Mouse (Mus musculus) left cerebral cortex, postnatal 10 days (tissue): ENCODE data around the gene Krt84. TPM values are rescaled to one million over a fixed set of nuclear protein-coding genes. Genes with fewer than 3 reads are reported as not detected.

Experiments
- DNase-seq, 2 experiments: peaks; one replicate each; pipeline ENCODE4 v3.0.0; 2021 to 2022; ENCODE audit warnings: low spot score in 2 of 2, mixed read lengths in 1 of 2; ENCODE audit errors: extremely low spot score in 1 of 2
- intact Hi-C: fragments of 180-260 bp; cut with DNase I; formaldehyde crosslinking; loops from one replicate; pipeline ENCODE4 v1.15.1; 2025
- microRNA-seq: library from miRNA; unstranded; fragments of <30 nt; microRNA quantifications from one replicate; pipeline ENCODE4 v1.2.0, GENCODE M21; 2022
- total RNA-seq, 2 experiments: library from RNA; stranded (reverse); gene quantifications; 2 replicates each; pipeline ENCODE4 v1.2.3; 2021

Gene Krt84
- total RNA-seq, 2 experiments from 2014 or later = not detected

GRCm38 (mm10) chr15:101506896-101507758 lies 25.5 kb downstream of the Krt84 start:
- no peak for DNase-seq
- intact Hi-C loops = no loop called here

- no peak for DNase-seq
- intact Hi-C loops = no loop called here
These were observed 35.4 kb downstream of the Krt84 start for GRCm38 (mm10) chr15:101497181-101497580.

GRCm38 (mm10) chr15:101495266-101495665 lies 37.4 kb downstream of the Krt84 start:
- intact Hi-C loops = no loop called here
- no peak for DNase-seq

- intact Hi-C loops = no loop called here
- DNase-seq = no peak
These were observed 38.4 kb downstream of the Krt84 start for GRCm38 (mm10) chr15:101494203-101494602.

GRCm38 (mm10) chr15:101493713-101494112 lies 38.9 kb downstream of the Krt84 start:
- no peak for DNase-seq
- intact Hi-C loops = no loop called here

- DNase-seq = no peak
- intact Hi-C loops = no loop called here
These were observed 39.9 kb downstream of the Krt84 start for GRCm38 (mm10) chr15:101492718-101493117.

- intact Hi-C loops = no loop called here
- DNase-seq = no peak
These were observed 41.2 kb downstream of the Krt84 start, which contains the start of gene Krt83 for GRCm38 (mm10) chr15:101491431-101491830. Gene Krt83, minus strand, starts transcription at chr15:101491512.

- DNase-seq = no peak
- intact Hi-C loops = no loop called here
These were observed 46.5 kb downstream of the Krt84 start for GRCm38 (mm10) chr15:101485911-101486635.

GRCm38 (mm10) chr15:101484939-101485338 lies 47.7 kb downstream of the Krt84 start:
- intact Hi-C loops = no loop called here
- no peak for DNase-seq

- DNase-seq = no peak
- intact Hi-C loops = no loop called here
These were observed 49.0 kb downstream of the Krt84 start for GRCm38 (mm10) chr15:101483646-101484045.

- intact Hi-C loops = no loop called here
- DNase-seq = no peak
These were observed 50.6 kb downstream of the Krt84 start for GRCm38 (mm10) chr15:101482056-101482455.

GRCm38 (mm10) chr15:101479666-101480060 lies 53.0 kb downstream of the Krt84 start:
- DNase-seq = no peak
- intact Hi-C loops = no loop called here

- DNase-seq = peak; percentile 7 to 74
- intact Hi-C loops = no loop called here
These were observed 53.5 kb downstream of the Krt84 start for GRCm38 (mm10) chr15:101479007-101479665.

Small RNAs within 50 kb of the gene (microRNA-seq; reads per million reads assigned to microRNA genes)
- gene Gm44393 = not detected
- gene Gm44460 = not detected

Other genes with a start within 250 kb of the Krt84 start
- 10 to 100 TPM; 38.8 to 41.9 TPM for gene Atg101, start 248.5 kb downstream of the Krt84 start, total RNA-seq
- gene 6030408B16Rik, start 239.6 kb downstream of the Krt84 start, total RNA-seq = under 1 TPM in 1 of 2 experiments, not detected in 1; 0.30 TPM
- gene Krt80, start 162.7 kb downstream of the Krt84 start, total RNA-seq = under 1 TPM; 0.54 to 0.81 TPM
- not detected for gene Krt7, start 121.8 kb downstream of the Krt84 start, total RNA-seq
- under 1 TPM; 0.30 to 0.34 TPM for gene Krt87, start 94.0 kb downstream of the Krt84 start, total RNA-seq
- gene Krt88, start 85.1 kb downstream of the Krt84 start, total RNA-seq = not detected
- not detected for gene Krt81, start 69.1 kb downstream of the Krt84 start, total RNA-seq
- not detected for gene Krt86, start 59.3 kb downstream of the Krt84 start, total RNA-seq
- not detected for gene Krt83, start 41.3 kb downstream of the Krt84 start, total RNA-seq
- not detected for gene Gm49425, start 15.6 kb downstream of the Krt84 start, total RNA-seq
- not detected for gene Krt82, start 17.8 kb upstream of the Krt84 start, total RNA-seq
- gene Krt90, start 30.1 kb upstream of the Krt84 start, total RNA-seq = not detected
- not detected for gene Krt75, start 41.1 kb upstream of the Krt84 start, total RNA-seq
- not detected for gene Gm5414, start 95.4 kb upstream of the Krt84 start, total RNA-seq
- gene Gm5478, start 114.6 kb upstream of the Krt84 start, total RNA-seq = not detected
- not detected for gene Krt6b, start 147.5 kb upstream of the Krt84 start, total RNA-seq
- gene Krt6a, start 161.5 kb upstream of the Krt84 start, total RNA-seq = not detected
- not detected for gene Krt5, start 180.1 kb upstream of the Krt84 start, total RNA-seq
- not detected for gene Krt71, start 210.3 kb upstream of the Krt84 start, total RNA-seq